Mouse (Mus musculus) midbrain, embryonic 16.5 days (tissue): ENCODE data around the gene Dlx4. TPM values are rescaled to one million over a fixed set of nuclear protein-coding genes. Genes with fewer than 3 reads are reported as not detected.

Experiments used
- ATAC-seq: fragments of 200-750 bp; cut with Nextera tagmentation; 2 replicates; pipeline ENCODE4 v1.8.0; 2017; ENCODE audit warnings: moderate TSS enrichment
- H3K27ac ChIP-seq: fragments of 300-500 bp; sonication (generic); 2 replicates; pipeline ENCODE4 v1.5.1; 2014; ENCODE audit warnings: mild to moderate bottlenecking, low read length, mixed read lengths
- H3K27me3 ChIP-seq: fragments of 300-500 bp; sonication (generic); 2 replicates; pipeline ENCODE4 v1.6.1; 2014; ENCODE audit warnings: low read depth, low read length, mixed read lengths; ENCODE audit not compliant: control insufficient read depth, insufficient read depth
- H3K36me3 ChIP-seq: fragments of 300-500 bp; sonication (generic); 2 replicates; pipeline ENCODE4 v1.6.1; 2014; ENCODE audit warnings: mild to moderate bottlenecking, low read length, moderate library complexity, mixed read lengths; ENCODE audit not compliant: control insufficient read depth, insufficient read depth
- H3K4me1 ChIP-seq: fragments of 300-500 bp; sonication (generic); 2 replicates; pipeline ENCODE4 v1.6.1; 2014; ENCODE audit warnings: mild to moderate bottlenecking, low read length, mixed read lengths; ENCODE audit not compliant: control insufficient read depth, insufficient read depth
- H3K4me2 ChIP-seq: fragments of 300-500 bp; sonication (generic); 2 replicates; pipeline ENCODE4 v1.6.1; 2014; ENCODE audit warnings: mild to moderate bottlenecking, low read length, mixed read lengths
- H3K4me3 ChIP-seq: fragments of 300-500 bp; sonication (generic); 2 replicates; pipeline ENCODE4 v1.5.1; 2014; ENCODE audit warnings: low read depth, mild to moderate bottlenecking, low read length, moderate library complexity, mixed read lengths
- H3K9ac ChIP-seq: fragments of 300-500 bp; sonication (generic); 2 replicates; pipeline ENCODE4 v1.6.1; 2014; ENCODE audit warnings: low read depth, low read length, mixed read lengths
- H3K9me3 ChIP-seq: fragments of 300-500 bp; sonication (generic); replicated peaks from 2 replicates; pipeline ENCODE4 v1.6.1; 2014; ENCODE audit warnings: mild to moderate bottlenecking, low read length, mixed read lengths; ENCODE audit not compliant: control insufficient read depth, poor library complexity, severe bottlenecking
- WGBS: fragments of 180-500 bp; shearing (Covaris S2); extraction: QIAGEN DNeasy Blood & Tissue Kit; methylation state at CpG from one replicate; pipeline ENCODE4 v1.1.7; 2014; 5-methylcytosine and 5-hydroxymethylcytosine counted together
- polyA plus RNA-seq: library from polyadenylated mRNA; unstranded; fragments of >200 nt; fragmentation: Nextera tagmentation; extraction: Ambion mirVana; gene quantifications from 2 replicates; pipeline ENCODE4 v1.2.1, GENCODE M21; 2015

Gene Dlx4
- polyA plus RNA-seq: 0.36 TPM in 1 of 2 replicates, not detected in the other

DNA sequence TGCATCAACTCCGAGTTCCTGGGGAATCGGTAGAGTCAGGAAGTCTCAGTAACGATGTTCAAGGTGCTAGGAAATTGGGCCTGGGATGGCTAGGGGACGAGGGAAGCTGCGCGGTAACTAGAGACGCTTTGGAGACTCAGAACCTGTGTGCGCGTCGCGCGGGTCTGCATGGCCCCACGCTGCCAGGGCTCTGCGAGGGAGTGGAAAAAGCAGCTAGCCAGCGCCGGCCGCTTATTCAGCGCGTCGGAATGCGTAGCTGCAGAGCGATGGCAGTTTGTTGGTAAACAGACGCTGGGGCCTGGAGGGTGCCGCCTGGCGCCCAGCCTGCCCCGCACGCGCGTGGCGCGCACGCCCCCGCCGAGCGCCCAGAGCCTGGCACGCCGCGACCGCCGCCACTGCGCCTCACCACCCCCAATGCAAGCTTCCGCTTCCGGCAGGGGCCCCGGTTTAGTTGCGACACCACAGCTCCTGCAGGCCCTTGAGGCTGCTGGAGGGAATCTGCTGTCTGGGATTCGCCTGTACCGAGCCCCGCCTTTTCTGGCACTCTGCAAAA lies at the start of gene Dlx4:
Gene Dlx4 (minus strand): TSS at position 413 of the 553 bp plus-strand sequence.
- H3K4me2 ChIP-seq: peak within 1 kb of the TSS; percentile 67

DNA sequence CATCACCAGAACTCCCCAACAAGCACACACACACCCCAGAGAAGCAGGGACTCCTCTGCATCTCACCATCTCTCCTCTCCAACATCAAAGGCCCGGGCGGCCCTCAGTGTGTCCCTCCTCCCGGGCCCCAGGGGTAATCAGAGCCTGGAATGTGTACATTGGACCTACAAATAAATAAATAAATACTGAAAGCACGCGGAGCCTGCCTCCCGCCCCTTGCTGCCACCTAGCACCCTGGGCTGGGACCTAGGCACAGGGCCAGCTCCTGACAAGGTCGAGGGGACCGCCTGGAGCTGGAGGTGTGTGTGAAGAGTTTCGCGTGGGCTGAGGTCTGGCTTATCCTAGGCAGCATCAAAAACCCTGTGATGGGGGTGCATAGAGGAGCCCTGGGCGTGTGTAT lies 43.8 kb upstream of the Dlx4 start:
- no peak for ATAC-seq
- Histone ChIP-seq H3K4me1 (no peaks in the 10 kb centered on the region), H3K27me3 (no peaks in the 10 kb centered on the region; the same call in 1 of the 2 replicates), H3K9ac (no peak overlapping the region), H3K36me3 (no peaks in the 10 kb centered on the region), H3K4me2 (no peak overlapping the region), H3K9me3 (no peaks in the 10 kb centered on the region), H3K4me3 (no peak overlapping the region), H3K27ac (no peak overlapping the region)
- 73% methylated on average over 11 of the region's 11 CpGs for WGBS

More for the DNA sequence above, at the start of gene Dlx4:
- WGBS: under 1% methylated on average over 48 of the region's 48 CpGs
- no peak within 1 kb of the TSS for H3K27ac ChIP-seq
- peaks cover 76% of the 10 kb centered on the region for H3K27me3 ChIP-seq
- peak within 1 kb of the TSS; percentile 39 for H3K4me3 ChIP-seq
- H3K9ac ChIP-seq: peak within 1 kb of the TSS; percentile 48; the same call in 1 of the 2 replicates
- no peaks in the 10 kb centered on the region for H3K36me3 ChIP-seq
- peaks cover 20% of the 10 kb centered on the region for H3K4me1 ChIP-seq
- peak; percentile 25; the same call in 1 of the 2 replicates for ATAC-seq
- no peaks in the 10 kb centered on the region for H3K9me3 ChIP-seq

DNA sequence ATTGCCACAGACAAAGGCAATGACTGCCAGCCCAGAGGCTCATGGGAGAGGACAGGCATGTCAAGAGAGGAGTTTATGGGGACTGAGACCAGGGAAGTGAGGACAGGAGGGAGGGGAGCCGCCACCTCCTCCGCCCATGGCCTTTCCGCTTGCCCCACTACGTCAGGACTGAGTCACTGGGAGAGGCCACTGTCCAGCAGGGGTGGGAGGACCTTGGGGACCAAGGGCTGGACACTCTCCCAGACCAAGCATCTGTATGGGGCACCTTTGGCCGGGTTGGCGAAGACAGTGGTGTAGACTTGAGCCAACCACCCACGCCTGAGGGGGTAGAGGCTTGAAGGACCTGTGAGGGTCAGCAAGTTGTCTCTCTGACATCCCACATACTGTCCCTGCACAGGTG lies 40.8 kb upstream of the Dlx4 start:
- no peak for ATAC-seq
- H3K27ac ChIP-seq: no peak overlapping the region
- H3K9ac ChIP-seq: no peak overlapping the region
- no peak overlapping the region for H3K4me2 ChIP-seq
- H3K4me3 ChIP-seq: no peak overlapping the region
- H3K27me3 ChIP-seq: no peaks in the 10 kb centered on the region; the same call in 1 of the 2 replicates
- H3K9me3 ChIP-seq: no peaks in the 10 kb centered on the region
- H3K4me1 ChIP-seq: peaks cover 4% of the 10 kb centered on the region; the same call in 1 of the 2 replicates
- 100% methylated on average over 7 of the region's 7 CpGs for WGBS
- H3K36me3 ChIP-seq: no peaks in the 10 kb centered on the region

DNA sequence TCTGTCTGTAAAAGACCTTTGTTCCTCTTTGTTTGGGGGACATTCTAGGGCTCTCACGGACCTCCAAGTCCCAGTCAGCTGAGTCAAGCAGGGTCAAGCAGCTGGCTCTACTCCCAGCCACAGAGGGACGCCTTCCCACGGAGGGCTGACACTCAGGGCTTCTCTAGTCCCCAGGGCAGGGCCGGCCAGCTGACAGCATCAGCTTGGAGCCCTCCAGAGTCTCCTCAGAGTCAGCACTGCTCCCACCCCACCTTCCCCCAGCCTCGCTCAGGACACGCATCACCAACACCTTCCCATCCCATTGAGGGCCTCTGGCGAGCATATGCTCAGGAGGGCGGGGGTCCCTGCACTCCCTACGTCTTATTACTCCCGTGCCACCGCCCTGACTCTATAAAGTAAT lies 39.6 kb upstream of the Dlx4 start:
- Histone ChIP-seq H3K9ac (no peak overlapping the region), H3K4me2 (no peak overlapping the region), H3K27ac (no peak overlapping the region), H3K9me3 (no peaks in the 10 kb centered on the region), H3K27me3 (no peaks in the 10 kb centered on the region; the same call in 1 of the 2 replicates), H3K4me3 (no peak overlapping the region), H3K4me1 (peaks cover 4% of the 10 kb centered on the region; the same call in 1 of the 2 replicates), H3K36me3 (no peaks in the 10 kb centered on the region)
- ATAC-seq: no peak
- WGBS: 29% methylated on average over 11 of the region's 11 CpGs

DNA sequence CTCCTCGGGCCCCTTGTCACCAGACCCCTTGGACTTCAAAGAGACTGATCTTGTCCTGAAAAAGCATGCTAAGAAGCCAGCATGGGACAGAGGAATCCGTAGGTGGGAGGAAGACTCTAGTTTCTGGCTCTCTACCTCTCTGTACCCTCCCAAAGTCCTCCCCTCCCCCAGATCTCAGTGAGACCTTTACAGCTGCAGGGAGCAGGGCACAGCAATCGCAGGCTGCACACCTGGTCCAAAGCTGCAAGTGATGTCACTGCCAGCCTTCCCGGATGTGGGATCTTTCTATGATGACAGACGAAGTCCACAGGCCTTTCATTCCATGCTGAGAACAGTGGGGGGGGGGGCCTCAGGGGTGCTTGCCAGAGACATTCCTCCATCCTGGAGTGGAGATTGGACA lies 38.5 kb upstream of the Dlx4 start:
- Histone ChIP-seq H3K4me2 (no peak overlapping the region), H3K4me1 (peaks cover 4% of the 10 kb centered on the region; the same call in 1 of the 2 replicates), H3K4me3 (no peak overlapping the region), H3K36me3 (no peaks in the 10 kb centered on the region), H3K9me3 (no peaks in the 10 kb centered on the region), H3K27ac (no peak overlapping the region), H3K27me3 (no peaks in the 10 kb centered on the region), H3K9ac (no peak overlapping the region)
- no peak for ATAC-seq
- WGBS: 26% methylated on average over 5 of the region's 5 CpGs

DNA sequence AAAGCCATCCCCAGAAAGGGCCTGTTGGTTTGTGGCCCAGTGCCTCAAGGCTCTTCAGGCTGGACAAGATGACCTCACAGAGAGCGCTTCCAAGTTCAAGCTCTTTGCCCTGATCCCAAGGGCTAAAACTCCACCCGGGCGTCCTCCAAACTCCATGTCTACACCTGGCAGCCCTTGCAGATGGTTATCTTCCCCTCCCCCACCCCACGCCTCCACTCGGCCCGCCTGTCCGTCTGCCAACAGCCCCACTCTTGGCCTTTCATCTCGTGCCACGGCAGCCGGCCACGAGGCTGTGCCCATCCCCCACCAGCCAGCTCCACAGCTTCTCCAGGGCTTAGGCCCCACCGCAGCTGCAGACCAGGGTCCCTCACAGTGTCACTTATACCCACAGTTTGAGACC lies 33.2 kb upstream of the Dlx4 start:
- Histone ChIP-seq H3K4me3 (no peak overlapping the region), H3K4me1 (no peaks in the 10 kb centered on the region; the same call in 1 of the 2 replicates), H3K27ac (no peak overlapping the region), H3K36me3 (no peaks in the 10 kb centered on the region), H3K4me2 (no peak overlapping the region), H3K9me3 (no peaks in the 10 kb centered on the region), H3K9ac (no peak overlapping the region), H3K27me3 (no peaks in the 10 kb centered on the region)
- 60% methylated on average over 12 of the region's 12 CpGs for WGBS
- no peak for ATAC-seq

DNA sequence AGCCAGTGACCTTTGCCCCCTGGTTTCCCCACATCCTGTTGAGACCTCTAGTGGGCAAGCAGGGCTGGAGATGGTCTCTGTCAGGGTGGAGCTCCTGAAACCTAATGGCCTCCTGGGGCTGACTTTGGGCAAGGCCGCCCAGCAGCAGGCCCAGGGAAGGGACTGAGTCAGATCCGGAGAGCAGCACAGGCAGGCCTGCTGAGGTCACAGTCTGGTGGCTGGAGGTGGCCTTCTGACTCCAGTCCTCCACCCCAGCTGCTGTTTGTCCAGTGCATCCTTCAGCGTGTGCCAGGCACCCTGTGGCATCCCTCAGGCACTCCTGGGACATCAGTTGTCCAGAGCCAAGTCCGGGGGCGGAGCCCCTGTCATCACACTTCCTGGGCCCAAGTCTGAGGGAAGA lies 19.8 kb upstream of the Dlx4 start:
- Histone ChIP-seq H3K4me3 (no peak overlapping the region), H3K9ac (no peak overlapping the region), H3K27ac (no peak overlapping the region), H3K27me3 (no peaks in the 10 kb centered on the region), H3K4me1 (no peaks in the 10 kb centered on the region), H3K4me2 (no peak overlapping the region), H3K9me3 (no peaks in the 10 kb centered on the region), H3K36me3 (no peaks in the 10 kb centered on the region)
- 90% methylated on average over 5 of the region's 5 CpGs for WGBS
- no peak for ATAC-seq

DNA sequence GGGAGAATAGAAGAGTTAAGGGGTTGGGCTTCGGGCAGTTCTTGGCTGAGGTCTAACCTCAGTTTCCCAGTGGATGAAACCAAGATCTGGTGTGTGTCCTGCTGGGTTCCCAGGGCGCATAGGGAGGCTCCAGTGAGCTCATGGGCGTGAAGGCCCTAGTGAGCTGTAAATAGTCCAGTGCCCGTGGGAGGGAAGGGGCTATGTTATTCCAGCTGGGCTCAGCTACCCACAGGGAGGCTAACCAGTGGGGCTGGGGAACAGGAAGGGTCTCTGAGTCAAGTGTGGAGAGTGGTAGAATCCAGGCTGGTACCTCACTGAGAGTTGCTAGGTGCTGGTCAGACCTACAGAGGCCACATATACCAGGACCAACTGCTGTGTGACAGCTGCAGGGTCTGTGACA lies 15.6 kb upstream of the Dlx4 start:
- no peak overlapping the region for H3K4me3 ChIP-seq
- no peaks in the 10 kb centered on the region for H3K4me1 ChIP-seq
- no peak overlapping the region for H3K4me2 ChIP-seq
- no peak for ATAC-seq
- H3K36me3 ChIP-seq: no peaks in the 10 kb centered on the region
- no peak overlapping the region for H3K27ac ChIP-seq
- H3K27me3 ChIP-seq: no peaks in the 10 kb centered on the region
- no peak overlapping the region for H3K9ac ChIP-seq
- WGBS: 72% methylated on average over 4 of the region's 4 CpGs
- no peaks in the 10 kb centered on the region for H3K9me3 ChIP-seq

DNA sequence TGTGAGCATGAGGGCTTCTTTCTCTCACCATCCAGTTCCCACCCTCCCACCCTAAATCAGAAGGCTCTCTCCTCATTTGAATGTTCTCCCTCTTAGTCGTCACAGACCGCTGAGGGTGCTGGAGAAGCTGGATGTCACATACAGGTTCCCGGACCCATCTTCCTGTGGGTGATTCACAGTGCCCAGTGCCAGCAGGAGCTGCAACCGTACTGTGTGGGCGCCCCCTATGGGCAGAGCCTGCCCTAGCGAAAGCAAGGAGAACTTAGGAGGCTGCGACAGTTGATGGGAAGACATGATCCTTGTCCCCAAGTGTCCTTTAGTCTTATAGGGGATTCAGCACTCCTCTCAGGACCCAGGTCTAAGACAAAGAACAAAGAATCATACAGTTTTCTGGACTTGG lies 14.6 kb upstream of the Dlx4 start:
- no peak overlapping the region for H3K9ac ChIP-seq
- H3K27ac ChIP-seq: no peak overlapping the region
- H3K4me3 ChIP-seq: no peak overlapping the region
- ATAC-seq: no peak
- 51% methylated on average over 7 of the region's 7 CpGs for WGBS
- H3K36me3 ChIP-seq: no peaks in the 10 kb centered on the region
- H3K27me3 ChIP-seq: no peaks in the 10 kb centered on the region
- no peaks in the 10 kb centered on the region for H3K9me3 ChIP-seq
- H3K4me1 ChIP-seq: no peaks in the 10 kb centered on the region
- H3K4me2 ChIP-seq: no peak overlapping the region
